Mouse (Mus musculus): ENCODE data around the gene Lrmda.

Lrmda gene

DNA sequence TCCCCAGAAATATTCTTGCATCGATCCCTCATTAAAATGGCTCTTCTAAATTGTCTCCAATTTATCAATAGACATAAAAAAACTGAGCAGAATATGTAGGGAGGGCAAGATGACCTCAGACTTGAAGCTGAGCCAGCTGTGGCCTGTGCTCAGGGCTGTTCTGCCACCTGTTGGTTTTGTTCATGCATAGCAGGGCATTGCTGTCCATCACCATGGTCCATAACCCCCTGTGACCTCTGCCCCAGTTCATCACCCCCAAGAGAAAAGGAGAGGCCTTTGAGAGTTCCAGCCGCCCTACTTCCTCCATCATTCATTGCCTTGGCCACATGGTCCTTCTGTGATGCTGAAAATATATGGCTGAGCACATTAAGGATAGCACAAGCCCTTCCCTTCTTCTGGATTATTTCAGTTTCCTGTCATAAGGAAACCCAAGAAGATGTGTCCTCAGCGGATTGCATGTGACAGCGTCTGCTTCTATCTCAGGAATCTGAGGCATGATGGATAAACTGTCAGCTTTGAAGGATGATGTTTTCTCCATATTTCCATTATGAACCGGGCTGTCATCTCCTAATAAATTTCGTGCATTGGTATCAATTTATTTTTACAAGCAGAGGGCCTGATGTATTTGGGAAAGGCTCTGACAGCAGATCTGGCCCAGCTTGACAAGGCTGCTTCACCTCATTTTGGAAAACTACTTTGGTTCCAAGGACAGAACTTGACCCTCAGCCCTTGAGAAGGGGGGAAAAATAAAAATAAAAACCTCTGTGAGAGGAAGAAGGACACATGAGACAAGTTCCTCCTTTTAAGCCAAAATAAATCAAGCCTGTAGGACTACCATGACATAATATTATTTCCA, 798.1 kb downstream of the Lrmda start:
- no peak for DNase-seq

DNA sequence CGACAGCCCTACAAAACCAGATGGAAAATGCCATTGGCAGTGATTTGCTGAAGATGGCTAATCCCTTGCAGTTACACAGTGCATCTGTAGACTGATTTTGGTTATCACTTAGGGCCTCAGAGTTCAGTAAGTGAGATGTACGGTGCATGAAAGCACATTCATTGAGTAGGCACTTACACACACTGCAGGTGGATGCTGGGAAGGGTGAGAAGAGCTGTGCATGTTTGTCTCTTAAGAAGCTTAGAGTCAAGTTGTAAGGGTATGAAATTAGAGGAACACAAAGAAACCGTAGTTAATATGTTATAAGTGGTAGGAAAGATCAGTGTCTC, 798.7 kb downstream of the Lrmda start:
- DNase-seq = no peak

DNA sequence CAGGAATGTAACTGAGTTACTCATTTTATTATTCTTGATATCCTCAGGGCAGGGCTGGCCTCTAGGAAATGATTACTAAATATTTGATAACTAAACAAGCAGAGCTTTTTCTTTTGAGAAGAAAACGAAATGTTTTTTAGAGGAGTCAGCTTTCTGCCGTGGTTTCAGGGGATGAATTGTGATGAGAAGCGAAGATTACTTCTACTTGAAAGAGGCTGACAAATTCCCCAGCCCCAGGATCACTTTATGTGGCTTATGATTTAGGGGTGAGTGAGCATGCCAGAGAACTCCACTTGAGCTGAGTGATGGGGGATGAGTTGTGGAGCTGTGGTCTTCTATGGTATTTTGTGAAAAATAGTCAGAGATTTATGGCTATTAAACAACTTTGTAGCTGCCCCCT, 803.4 kb downstream of the Lrmda start:
- no peak for DNase-seq

DNA sequence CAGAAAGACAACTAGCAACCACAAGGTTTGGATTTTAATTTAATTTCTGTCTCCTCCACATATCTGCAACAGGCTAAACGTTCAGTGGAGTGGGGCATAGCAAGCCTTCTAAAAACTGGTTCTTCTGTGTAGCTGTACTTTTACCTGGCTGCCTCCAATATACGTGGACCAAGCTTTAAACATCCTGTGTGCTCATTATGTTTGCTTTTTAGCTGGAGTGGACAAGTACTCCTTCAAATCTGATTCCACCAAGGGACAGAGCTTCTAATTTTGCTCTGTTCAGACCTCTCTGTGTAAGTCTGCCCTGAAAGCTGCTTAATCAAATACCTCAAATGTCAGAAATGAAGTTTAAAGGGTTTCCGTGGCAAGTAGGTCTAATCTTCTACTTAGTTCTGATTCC, 807.3 kb downstream of the Lrmda start:
- no peak for DNase-seq

DNA sequence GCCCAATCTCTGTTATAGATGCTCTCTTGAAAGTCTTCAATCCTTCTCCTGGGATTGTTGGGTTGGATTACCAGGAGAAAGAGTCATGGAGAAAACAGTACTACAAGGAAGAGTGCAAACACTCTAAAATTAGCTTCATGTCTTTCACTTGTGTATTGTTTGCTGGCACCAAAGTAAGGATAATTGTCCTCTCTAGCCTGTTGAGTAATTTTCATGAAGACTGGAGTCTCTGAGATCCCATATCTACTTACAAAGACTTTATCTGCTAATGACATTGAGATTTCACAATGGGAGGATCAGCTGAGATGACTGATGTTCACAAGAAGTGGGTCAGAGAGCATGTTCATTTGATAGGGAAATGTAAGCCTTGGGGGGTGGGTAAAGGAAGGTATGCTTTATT, 817.5 kb downstream of the Lrmda start:
- DNase-seq = no peak

DNA sequence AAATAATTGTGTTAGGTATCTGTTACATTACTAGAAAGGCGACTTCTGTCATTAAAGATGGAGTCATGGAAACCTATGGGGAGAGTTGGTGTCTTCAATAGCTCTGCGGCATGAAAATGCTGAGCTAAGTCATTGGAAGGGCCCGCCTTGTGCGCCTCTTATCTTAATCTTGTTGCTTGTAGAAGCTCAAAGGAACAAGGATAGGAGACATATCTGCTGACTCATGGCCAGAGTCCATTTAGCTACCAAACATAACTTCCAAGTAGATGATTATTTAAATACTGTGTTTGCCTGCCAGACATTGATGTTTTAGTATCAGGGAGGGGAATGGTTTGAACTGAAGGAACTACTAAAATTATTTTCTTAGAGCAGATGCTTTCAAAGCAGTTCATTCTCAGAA, 821.6 kb downstream of the Lrmda start:
- no peak for DNase-seq

DNA sequence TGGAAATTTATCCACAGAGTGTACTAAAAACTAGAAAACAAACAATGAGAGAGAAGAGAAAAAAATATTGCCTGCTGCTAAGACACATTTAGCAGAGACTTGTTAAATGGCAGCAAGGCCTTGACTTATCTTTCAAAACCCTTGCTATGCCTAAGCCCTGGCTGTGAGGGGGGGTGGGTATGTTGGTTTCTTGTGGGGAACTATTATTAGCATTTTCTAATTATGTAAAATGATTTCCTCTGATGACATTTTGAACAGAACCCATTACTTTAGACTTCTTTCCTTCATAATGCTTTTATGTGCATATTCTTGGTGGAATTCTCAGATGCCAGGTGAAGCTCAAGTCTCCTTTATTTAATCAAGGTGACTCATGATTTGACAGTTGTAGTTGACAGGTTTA, 824.5 kb downstream of the Lrmda start:
- DNase-seq = no peak

DNA sequence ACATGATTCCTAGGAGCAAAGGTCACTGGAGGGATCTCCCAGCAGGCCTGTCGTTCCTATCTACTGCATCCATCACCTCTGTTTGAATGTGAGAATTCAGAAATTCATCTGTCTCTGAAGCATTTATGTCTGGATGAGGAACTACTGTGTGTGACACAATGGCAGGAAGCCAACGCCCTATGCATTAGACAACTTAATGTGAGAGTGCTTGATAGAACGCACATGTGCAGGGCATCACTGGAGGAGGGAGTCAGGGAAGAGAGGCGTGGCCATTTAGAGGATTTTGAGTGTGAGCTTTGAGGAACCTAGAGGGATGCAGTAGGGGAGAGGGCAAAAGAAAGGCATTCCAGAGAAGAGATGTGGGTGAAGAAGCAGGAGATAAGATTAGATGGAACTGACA, 825.9 kb downstream of the Lrmda start:
- DNase-seq = no peak

DNA sequence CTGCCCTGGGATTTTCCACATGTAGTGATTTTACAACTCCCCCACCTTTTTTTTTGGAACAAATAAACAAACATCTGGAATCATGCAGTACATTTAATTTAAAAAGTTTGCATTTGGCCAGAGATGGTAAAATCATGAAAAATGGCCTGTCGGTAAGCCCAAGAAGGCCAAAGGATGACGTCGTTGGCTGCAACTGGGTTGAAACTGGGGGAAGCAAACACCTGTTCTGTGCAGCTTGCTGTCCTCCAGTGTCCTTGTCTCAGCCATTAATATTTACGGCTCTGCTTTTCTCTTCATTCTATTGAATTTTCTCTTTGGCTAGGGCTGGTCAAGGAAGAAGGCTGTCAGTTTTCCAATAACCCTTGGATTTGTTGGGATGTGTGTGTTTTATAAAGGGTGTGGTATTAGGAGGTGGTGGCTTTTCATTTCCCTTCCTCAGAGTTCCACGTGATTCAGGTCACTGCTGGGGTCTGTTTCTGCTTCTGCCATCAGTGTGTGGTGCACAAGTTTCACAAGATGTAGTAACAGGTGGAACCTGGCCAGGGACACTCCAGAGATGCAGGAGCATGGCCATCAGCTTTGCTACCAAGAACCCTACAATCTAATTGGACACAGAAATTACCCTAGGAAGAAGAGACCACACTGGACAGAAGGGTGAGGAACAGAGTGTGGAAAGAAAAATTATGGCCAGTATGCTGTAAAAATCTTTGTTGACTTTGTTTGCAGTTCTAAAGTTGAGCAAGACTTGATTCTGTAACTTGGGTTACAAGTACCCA, 827.7 kb downstream of the Lrmda start:
- DNase-seq = no peak

DNA sequence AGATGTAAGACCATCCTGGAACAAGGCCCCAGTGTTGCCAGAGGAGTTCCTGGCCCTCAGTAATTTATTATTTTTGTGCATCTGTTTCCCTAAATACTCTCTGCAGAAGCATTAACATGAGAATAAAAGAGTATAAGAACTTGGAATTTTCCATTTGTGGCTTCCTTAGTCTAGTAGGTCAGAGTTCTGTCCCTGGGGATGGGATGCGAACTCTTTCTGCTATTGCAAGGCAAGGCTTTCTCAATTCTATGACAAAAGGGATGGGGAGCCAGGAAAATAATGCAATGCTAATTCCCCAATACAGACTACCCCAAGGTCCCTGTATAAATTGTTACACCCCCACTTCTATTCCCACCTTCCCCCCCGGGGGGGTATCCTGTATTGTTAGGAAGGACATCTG, 829.6 kb downstream of the Lrmda start:
- DNase-seq = no peak

DNA sequence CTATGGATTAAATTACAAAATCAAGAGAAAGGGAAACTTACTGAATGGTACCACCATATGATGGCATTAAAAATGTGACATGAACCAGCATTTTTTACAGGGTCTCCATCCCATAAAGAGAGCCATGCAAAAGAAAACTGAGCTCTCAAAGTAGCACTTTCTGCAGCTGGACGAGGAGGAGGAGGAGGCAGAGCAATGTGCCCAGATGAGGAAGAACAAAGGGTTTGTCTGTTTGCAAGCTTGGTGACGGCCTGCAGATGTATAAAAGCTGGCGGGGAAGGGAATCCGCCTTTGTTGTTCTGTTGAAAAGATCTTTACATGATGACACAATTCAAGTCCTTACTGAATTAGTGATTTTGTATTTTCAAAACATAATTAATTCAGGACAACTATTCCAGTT, 841.1 kb downstream of the Lrmda start:
- no peak for DNase-seq

DNA sequence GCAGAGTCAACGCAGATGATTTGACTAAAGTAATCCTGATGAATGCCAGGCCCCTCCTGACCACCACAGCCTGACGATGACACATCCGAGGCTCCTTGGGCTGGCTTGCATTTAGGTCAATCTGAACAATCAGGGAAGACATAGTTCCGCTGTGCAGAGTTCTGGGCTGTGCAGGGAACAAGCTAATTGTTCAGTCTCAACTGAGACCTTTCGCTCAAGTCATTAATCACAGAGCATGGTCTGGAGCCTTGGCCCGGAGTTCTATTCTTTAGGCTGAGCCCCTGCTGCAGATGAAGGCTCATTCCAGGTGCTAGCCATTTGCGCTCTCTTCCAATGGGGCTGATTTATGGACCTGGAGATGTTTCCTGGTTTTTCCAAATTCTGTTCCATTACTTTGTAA, 844.6 kb downstream of the Lrmda start:
- DNase-seq = no peak

DNA sequence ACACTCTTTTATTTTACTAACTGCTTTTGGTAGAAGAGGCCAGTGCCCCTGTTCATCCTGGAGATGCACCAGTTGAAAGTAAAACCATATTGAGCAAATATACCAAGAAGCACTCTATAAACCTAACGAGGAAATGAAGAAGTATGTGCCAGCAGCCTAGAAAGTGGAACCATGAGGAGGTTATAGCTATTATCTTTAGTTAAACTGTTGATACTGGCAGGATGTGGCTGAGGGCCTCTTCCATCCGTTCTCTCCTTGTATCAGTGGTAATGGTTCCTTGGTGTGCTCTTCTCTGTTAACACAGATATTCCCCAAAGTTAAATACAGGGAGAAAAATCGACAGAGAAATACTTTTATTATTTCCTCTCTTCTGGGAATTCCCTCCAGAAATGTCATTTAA, 855.1 kb downstream of the Lrmda start:
- DNase-seq = no peak

DNA sequence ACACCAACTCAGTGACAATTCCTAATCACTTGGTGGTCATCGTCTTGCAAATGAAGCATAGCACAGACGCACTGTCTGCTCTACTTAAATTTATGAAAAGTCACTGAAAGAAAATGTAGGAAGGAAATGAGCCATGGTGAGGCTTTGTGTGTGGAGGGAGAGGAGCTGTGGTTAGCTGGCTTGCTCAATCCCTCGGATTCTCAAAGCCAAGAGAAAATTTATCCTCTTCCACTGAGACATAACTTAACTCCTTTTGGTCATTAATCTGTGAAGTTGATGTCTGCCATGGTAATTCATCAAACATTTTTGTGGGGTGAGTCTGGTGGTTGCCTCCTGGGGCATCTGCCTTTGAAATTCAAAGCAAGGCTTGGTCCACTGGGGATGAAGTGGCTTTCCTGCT, 867.7 kb downstream of the Lrmda start:
- DNase-seq = no peak

DNA sequence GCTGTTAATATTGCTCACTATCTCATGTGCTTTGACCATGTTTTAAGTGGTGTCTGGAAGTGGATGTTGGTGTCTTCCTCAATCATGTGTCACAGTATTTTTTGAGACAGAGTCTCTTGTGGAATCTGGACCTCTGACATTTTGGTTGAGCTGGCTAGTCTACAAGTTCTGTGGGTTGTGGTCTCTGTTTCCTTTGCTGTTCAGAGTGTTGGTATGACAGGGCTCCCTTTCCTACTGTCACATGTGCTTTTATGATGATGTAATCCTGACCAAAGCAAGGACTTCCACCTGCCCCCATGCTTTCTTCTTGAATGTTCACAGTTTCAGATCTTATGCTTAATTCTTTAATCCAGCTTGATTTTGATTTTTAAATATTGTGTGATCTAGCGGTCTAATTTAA, 879.8 kb downstream of the Lrmda start:
- no peak for DNase-seq

DNA sequence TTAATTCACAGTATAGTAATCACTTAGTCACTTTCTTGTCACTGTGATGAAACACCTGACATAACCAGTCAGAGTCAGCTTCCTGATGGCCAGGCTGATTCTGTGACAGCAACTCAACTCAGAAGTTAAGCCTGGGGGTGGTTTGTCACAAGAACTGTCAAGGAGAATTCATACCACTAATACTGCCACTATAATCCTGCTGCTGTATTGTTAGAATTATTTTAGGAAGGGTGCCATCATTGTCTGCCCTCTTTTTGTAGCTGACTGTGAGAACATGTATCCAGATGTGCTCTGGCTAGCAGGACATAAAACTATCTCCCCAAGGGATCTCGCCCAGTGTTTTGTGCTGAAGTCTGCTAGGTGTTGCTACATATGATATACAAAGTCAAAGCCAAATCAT, 882.6 kb downstream of the Lrmda start:
- no peak for DNase-seq

DNA sequence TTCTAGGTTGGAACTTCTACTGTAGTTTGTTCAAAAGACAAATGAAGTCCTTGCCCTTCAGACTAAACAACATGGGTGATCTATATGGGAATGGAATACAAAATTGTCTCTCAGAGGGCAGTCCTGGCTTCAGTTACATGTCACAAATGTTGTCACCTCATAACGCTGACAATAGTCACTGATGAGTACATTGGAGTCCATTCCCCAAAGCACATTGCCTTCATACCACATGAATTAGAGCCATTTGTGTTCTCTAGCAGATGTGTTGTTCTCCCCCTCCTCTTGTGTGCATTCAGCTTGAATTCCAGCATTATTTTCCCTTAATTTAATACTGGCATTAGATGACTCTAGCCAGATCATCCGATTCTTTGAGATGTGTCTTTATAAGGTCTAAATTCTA, 883.4 kb downstream of the Lrmda start:
- no peak for DNase-seq

DNA sequence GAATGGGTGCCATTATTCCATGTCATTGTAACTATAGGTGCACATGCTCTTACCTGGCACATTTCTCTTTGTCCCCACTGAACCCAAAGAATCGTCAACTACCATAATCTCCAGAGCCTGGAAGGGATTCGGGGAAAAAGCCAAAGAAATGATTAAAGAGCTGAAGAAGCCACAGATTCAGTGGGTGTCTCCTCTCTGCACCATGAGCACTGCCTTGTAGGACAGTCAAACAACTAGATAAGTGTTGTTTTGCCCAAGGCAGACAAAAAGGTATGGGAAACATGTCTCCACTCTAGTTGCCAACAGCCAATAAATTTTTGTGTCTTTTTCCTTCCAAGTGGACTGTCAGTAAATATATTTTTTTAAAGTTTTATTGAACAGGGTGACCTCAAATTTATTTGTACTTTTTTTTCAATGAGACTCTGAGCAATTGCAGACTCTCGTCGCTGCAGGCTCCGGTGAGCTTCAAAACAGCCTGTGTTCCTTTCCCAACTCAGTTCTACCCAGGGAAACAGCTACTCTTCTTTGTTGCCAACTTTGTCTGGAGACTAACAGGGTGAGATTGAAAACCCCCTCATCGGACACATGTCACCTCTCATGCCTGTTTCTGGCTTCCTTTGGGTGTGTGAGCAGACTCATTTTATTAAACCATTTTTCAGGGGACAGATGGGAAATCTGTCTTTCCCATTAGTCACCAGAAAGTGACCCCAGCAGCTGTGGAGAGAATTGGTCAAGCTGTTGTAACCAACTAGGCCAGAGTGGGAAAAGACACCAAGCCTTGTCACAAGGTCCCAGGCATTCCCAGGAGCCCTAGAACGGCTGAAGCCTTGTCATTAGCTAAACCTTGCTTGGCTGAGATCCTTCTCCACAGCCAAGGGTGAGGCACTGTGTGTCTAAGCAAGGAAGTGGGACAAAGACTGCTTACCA, 886.5 kb downstream of the Lrmda start:
- DNase-seq = no peak

DNA sequence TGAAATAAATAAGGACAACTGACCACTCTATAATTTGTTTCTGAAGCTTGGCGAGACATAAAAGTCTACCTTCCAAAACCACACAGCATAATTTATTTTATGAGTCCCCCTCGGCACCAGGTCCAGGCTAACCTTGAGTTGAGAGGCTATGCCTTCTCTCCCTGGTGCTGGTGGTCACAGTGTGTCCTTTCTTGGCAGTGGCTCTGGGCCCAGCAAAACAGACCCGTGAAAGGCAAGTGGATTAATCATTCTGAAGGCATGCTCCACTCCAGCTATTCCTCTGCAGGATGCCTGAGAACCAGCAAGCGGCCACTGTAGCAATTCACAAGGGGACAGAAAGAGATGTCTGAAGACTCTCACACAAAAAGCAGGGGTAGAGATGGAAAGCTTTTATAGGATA, 887.2 kb downstream of the Lrmda start:
- DNase-seq = no peak

DNA sequence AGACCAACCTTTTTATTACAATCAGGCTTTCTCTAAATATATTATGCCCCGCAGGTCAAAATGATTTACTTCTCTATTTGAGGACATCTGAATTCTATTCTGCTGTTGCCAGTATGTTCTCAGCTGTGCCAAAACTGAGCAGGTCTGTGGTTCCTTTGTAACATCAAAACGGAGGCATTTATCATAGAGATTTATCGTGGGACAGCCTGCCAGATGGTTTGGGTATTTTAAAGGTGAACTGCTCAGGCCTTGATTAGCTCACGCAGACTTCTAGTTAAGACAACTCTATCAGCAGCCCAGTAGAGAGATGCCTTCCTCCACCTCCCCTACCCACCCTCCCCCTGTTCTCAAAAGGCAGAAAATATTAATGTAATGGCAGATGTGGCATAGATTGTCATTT, 887.7 kb downstream of the Lrmda start:
- no peak for DNase-seq

DNA sequence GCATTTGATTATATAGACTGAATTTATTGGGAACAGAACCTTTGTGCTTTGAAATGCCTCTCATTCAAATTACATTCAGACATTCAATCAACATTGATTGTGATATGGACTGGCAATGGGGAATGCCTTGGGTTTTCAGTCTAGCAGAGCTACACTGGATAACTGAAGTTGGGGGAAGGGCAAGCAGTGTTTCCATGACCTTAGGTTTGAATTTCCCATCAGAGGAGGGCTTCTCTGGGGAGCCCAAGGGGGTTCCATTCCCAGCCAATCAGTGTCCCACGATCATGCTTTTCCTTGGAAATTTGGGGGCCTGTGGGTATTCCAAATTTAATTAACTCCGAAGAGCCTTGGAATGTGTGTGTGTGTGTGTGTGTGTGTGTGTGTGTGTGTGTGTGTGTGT, 888.5 kb downstream of the Lrmda start:
- no peak for DNase-seq

DNA sequence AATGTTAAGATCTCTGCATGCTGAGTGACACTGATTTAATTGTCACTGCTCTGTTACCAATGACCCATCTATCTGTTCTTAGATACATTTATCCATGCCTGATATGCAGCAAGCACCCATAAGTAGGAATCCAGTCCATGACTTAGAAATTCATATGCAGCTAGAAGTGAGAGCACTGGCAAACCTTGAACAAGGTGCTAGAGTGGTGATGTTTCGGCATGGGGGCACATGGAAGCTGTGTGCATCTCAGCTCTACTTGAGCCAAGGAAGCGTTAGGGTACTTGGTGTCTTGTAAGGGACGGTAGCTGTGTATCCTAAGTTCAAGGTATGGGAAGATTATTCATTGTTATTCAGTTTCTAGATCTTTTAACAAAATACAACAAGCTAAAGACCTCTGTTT, 896.0 kb downstream of the Lrmda start:
- no peak for DNase-seq

DNA sequence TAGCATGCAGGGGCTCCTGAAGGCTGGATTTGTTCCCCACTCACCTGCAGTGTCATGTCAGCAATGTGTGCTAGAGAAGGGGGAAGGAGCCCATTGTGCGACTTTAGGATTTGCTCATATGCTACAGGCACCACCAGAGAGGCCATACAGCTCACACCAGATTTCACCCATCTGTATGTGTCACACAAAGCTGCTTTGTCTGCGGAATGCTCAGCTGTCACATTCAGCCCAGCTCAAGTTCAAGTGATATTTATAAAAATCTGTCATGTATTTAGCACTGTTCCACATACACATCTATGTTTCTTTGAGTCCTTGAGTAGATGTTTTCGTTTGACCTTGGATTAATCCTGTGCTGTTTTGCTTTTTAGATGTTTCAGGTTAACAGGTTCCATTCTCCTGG, 899.0 kb downstream of the Lrmda start:
- DNase-seq = no peak

DNA sequence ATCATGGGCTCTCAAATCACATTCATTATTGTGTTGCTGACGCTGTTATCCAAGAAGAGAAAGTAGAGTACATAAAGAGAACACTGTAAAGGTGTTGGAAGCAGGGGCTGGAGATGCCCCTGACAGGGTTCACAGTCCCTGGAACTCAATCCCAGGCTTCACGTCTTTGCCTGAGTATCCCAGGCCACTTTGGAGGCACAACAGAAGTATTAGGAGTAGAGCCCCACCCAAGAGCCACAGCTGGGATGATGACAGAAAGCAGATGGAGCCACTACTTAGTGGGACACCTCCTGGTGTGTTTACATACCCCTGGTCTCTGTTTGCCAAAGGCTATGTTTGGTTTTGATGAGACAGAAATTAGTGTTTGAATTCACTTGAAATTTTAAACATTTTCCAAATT, 899.4 kb downstream of the Lrmda start:
- no peak for DNase-seq

All from B cell, adult 2 months (primary cell).